Mouse (Mus musculus) testis, adult 2 months (tissue): ENCODE results near the gene Cd84.

Source experiments
- CTCF ChIP-seq: fragments of 200-500 bp; IDR thresholded peaks from 2 replicates; pipeline ENCODE4 v1.5.1; 2012; ENCODE audit warnings: low read depth, mild to moderate bottlenecking, inconsistent platforms, low read length, moderate library complexity; ENCODE audit not compliant: control insufficient read depth, insufficient read depth, insufficient replicate concordance
- POLR2A ChIP-seq: fragments of 200-500 bp; IDR thresholded peaks from 2 replicates; pipeline ENCODE4 v1.6.1; 2012; ENCODE audit warnings: low read depth, mild to moderate bottlenecking, inconsistent platforms, low read length, moderate library complexity; ENCODE audit not compliant: control insufficient read depth

- TF ChIP-seq CTCF = no peak
- no peak for TF ChIP-seq POLR2A
Measured at GRCm38 (mm10) chr1:171865467-171865866, 26.0 kb downstream of the Cd84 start.
